Mouse (Mus musculus) cerebellum, postnatal 10 days (tissue): ENCODE results near the gene Fgd4.
"Not testable (repeated sequence)": the region's sequence is repeated elsewhere in the genome, so short reads cannot be mapped to it uniquely, and the experiment has no call there.

Experiments used
- DNase-seq, 2 experiments: peaks; one replicate each; pipeline ENCODE4 v3.0.0; 2021; ENCODE audit warnings: mixed read lengths in 2 of 2

Gene Fgd4

DNA sequence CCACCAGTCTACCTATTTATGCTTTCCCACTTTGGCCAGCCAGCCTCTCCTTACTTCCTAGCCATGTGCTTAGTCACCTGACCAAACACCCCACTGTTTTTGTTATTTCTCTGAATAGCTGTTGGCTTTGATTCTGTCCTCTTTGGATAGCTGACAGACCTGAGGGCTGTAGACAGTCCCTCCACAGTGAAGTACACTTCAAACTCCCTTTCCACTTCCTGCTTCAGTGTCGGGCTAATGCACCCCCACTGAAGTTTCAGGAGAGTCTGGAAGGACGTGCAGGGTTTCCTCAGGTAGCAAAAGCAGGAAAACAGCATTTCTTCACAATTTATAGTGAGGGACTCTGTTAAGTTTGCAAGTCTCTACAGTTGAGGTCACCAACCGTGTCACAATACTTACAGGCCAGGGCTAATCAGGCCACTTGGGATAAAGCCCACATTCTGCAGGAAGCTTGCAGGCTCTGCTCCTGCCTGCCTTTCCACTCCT is 57.4 kb downstream of the Fgd4 start:
- peak; percentile 70 to 74 for DNase-seq

DNA sequence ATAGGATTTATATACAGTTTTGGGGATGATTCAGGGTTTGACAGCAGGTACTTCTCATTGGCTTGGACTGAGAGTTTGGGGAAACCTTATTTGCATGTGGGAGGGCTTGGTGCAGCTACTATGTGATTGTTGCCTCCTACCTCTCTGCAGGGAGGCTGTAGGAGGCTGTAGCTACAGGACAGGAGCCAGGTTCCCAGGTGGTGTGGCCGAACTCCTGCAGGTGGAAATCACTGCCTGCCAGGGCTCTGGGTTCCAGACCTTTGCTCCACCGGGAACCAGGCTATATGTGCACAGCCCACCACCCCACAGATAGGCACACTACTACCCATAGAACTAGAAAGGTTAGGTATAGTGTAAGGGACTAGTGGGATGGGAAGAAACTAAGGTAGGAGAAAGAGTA is 61.0 kb downstream of the Fgd4 start:
- peak in 1 of 2 experiments; percentile 30 for DNase-seq

DNA sequence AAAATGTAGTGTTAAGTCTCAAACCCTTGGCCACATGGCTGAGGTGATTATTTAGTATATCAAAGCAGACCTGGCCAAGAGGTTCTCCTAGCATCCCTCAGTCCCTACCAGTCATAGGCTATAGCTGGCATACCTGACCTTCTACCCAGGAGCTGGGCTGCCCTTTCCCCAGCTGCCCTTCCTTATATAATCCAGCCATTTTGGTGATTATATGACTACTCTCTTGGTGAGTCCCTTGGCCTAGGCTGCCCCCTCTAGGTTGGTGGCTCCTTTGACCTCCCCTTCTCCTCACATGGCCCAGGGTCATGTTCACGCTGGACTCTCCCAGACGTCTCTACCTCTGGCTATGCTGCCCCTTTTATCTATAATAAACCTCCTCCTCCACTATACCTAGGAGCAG is 65.1 kb downstream of the Fgd4 start:
- DNase-seq, result no peak

DNA sequence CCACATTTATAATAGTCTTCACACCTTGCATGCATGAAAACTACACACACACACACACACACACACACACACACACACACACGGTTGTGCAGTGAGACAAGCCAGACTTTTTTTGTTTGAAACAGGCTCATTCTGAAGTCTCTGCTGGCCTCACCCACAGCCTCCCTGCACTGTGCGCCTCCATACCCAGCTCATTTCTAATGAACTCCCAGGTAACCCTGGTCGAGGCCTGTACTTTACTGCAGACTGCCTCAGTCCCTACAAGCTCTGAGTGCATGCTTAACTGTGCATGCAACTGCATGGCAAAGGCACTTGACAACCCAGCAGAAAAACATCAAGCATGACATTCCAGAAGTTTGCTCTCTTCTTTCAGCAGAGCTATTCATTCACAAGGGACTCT is 72.3 kb downstream of the Fgd4 start:
- DNase-seq, result no peak

DNA sequence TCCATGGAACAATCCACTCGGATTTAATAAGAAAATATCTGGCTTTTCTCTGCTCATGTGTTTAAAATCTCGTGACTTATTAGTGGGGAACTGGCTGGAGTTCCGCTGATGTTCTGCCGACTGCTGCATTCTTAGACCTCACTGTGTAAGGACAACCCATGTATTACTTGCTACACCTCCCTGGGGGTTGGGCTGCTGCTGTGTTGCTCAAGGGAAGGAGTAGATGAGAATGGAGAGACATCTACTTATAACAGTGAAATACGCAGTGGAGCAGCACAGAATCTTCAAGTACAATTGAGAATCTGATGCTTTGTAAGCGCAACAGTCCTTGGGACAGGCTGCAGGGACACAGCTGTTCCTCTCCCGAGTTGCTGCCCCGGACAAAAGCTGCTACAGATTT is 73.1 kb downstream of the Fgd4 start:
- DNase-seq, result peak; percentile 12 to 21

DNA sequence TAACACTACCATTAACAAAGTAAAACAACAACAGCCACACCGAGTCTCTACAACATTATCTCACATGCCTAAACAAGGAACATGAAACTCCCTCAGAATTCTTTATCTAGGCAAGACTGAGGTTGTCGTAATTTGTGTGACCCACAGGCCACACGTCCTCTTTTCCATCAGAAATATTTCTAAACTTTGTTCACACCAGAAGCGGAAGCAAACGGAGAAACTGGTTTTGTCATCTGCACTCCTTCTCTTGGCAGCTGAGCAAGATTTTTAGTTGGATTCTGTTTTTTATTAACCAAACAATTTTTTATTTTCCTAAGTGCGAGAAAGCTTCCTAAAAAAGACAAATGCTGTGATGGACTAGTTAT is 73.6 kb downstream of the Fgd4 start:
- DNase-seq, result no peak

DNA sequence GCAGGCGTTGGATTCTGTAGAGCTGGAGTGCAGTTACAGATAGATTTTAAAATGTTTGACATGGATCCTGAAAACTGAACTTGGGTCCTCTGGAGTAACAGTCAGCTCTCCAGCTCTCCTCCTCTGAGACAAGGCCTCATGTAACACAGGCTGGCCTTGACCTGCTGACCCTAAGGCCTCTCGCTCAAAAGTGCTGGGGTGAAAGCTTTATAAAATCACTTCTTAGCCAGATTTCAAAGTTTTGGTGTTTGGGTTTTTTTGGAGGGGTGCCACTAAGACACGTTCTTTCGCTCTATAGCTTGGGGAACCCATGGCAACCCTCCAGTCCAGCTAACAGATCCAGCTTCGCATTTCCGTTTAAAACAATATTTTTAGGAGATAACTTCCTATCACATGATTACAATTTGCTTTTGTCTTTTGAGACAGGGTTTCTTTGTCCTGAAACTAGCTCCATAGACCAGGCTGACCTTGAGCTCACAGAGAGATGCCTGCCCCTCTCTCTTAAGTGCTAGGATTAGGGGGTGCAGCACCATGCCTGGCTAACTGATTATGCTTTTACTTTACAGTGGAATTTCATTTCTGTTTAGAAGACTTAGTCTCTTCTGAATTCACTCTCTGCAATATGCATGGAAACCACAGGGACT is 74.1 kb downstream of the Fgd4 start:
- no peak for DNase-seq

DNA sequence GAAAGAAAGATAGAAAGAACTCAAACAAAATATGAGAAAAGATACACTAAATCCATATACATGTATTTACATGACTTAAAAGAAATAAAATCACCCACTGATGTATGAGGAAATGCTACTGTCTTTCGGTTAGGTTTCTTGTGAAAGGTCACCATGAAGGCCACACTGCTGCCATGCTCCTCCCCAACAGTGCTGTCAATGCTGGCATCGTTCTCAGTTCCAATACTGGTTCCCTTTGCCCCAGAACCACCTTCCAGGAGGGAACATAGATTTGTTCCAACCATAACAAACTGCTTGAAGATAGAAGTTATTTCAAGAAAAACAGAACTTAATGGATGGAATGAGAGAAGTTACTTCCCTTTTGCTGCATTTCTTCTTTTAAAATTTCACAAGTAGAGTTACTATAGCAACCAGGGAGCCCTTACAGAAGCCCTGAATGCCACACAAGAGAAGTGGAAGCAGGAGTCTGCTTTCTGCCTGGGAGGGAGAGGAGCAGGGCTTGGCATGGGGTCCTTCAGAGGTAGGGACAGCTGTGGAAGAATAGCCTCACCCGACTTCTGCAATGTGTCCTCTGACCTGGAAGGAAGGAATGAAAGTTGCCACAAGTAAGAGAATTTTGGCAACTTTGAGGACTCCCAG is 75.0 kb downstream of the Fgd4 start:
- no peak for DNase-seq

DNA sequence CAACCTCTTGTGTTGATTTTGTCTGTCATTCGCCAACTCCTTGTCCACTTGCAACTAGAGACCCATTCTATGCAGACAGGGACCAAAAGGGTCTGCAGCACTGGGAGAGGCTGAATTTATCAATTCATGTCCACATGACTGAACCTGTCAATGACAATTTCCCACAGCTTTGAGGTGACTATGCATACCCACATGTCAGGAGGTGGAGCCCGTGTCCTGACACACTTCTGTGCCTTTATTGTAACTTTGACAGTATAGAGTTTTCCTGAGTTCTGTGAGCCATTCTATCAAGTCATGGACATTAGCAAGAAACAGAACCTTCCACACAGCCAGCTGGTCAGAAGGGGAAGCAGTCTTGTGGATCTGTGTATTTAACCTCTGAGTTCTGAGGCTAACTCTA is 76.7 kb downstream of the Fgd4 start:
- no peak for DNase-seq

DNA sequence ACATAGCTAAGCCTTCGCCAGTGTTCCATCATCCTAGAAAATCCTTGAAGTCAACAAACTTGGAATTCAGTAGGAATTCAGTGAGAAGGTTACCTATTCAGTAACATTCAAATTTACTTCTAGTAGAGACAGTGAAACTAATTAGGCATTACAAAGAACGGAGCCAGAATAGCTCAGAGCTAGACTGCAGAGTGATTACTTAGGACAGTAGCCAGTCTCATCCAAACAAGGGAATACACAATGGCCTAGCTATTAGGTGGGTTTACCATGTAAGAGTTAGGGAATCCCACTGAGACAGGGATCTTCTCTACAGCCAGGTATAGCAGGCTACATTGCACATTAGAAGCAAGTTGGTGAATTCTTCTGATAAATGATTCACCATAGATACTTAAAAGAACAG is 77.5 kb downstream of the Fgd4 start:
- not testable (repeated sequence) for DNase-seq

DNA sequence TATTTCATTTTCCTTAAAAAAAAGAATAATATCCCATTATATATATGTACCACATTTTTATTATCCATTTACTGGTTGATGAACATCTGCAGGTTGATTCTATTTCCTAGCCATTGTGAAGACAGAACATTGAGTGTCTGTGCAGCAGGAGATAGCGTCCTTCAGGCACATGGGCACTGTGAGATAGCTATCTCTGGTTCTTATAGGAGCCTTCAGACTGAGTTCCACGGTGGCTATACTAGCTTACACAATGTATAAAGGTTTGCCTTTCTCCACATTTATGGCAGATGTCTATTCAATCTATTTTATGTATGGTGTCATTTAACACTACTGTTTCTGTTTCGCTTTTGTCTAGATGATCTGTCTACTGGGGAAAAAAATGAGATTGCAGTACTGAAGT is 98.9 kb downstream of the Fgd4 start:
- DNase-seq, result no peak

DNA sequence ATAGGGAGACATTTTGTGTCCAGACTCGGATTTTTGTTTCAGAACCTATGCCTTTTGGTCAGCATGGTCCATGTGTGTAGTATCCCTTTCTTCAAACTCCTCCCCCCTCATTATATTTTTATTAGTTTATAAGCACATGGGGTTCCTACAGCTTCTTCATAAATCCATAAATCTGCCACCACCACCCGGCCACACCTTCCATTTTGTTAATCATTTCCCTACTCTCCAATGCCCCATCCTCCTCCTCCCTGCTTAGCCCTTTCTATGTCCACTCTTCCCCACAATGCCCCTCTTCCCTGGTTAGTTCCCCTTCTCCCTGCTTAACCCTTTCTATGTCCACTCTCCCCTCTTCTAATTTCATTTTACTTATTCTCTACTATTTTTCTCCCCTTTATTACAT is 99.4 kb downstream of the Fgd4 start:
- DNase-seq, result no peak

DNA sequence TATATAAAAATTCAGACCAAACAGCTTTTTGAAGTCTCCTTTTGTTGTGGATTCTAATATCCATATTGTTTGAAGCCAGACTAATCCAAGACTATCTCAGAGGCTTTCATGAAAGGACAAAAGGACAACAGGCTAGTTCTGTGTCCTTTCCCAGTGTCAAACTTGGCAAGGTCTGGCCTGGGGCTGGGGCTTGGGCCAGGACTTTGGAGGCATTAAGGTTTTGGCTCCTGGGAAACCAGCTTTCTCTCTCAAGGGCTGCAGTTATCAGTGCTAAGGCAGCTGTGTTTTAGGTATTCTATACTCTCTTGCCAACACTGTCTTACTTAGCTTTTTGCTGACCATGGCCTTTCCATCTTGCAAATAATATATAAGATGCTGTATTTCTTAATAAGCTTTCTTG is 101.6 kb downstream of the Fgd4 start:
- DNase-seq, result peak; percentile 67 to 78

DNA sequence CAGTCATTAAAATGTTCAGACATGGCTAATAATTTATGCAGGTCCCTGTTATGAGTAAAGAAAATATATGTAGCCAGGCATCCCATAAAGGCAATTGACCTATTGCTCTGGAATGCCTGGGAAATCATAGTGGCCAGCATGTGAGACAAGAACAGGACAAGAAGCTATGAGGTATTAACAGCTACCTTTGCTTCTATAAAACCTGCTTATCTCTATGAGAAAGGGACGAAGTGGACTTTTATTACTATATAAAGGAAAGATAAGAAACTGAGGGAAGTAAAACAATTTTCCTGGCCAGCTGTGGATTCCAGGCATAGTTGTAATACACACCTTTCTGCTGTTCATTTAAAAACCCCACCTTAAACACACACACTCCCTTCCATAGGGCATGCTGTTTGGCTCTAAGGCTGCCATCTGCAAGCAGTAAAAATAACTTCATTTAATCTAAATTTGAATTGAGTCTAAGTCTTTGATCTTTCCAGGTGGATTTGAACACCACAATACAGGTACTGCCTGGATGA is 114.8 kb downstream of the Fgd4 start:
- no peak for DNase-seq

DNA sequence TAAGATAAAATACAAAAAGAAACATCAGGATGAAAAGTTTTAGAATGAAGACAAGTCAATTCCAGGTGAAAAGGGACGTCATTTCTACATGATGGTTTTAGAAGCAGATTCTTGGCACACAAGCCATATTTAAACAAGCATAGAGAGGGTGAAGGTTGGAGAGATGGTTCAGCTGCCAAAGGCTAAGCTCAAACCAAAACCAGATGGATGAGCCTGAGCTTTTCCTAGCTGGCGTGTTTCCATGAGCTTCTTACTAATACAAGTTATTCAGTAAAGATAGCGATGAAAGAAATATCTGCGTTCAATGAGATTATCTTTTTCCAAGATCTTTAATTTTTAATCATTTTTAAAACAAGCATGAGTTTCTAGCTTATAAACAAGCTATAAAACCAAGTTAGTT is 115.7 kb downstream of the Fgd4 start:
- peak; percentile 47 to 53 for DNase-seq

DNA sequence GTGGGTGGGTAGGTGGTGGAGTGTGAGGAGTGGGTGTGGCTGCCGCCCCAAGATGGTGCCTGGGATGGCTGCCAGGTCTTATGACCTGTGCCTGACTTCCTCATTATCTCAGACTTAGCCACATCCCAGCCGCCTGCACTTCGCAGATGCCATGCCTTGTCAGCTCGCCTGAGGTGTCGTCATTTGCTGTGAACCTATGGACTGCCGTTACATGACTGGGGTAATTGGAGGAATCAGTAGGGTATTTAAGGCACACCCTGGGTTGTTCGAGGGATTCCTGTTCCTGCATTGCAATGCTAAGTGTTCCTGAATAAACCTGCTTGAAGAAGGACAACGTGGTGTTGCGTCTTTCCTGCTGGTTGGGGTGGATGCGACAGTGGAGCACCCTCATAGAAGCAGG is 126.9 kb downstream of the Fgd4 start:
- DNase-seq, result peak in 1 of 2 experiments; percentile 12

DNA sequence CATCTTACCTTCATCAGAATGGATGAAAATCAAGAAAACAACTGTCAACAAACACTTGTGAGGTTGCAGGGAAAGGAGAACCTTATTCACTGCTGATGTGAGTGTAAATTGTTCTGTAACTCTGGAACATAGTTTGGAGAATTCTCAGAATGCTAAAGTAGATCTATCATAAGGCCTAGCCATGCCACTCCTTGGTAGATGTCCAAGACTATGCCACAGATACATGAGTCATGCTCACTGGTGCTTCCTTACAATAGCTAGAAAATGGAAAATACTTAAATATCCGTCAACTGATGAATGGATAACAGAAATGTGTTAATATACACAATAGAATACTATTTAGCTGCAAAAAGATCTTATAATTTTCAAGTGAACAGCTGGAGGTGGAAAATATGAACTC is 150.3 kb downstream of the Fgd4 start:
- no peak for DNase-seq

DNA sequence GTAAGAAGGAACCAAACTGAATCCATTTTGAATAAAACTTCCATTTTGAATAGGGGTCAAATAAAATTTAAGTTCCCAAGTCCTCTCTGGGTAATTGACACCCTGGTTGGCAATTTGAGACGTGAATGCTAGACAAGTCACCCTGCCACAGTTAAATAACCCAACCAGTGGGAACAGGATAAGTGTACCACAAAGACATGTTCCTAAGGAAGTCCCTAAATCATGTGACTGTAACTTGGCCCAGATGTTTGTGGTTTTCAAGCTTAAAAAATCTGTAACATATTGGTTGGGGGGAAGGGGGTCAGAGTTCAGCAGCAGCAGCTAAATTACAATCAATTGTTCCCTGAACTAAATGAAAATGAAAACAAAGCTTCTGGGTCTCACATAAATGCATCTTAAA is 161.9 kb downstream of the Fgd4 start:
- DNase-seq, result no peak

DNA sequence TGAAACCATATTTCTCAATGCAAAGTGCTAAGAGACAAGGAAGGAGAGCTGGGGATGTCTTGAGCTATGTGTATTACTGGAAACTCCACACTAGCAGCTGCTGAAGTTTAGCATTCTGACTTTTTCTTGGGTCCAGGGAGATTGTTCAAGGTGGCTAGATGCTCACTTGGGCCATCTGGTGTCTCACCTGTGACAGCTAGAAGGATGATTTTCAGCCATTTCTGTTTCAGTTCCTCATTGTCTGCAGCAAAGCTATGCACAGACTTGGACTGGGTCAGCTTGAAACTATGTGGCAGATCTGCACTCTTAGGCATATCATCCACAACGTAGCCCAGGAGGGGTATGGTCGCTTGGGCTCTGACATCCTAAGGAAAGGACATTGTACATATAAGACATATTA is 177.9 kb downstream of the Fgd4 start:
- DNase-seq, result no peak

DNA sequence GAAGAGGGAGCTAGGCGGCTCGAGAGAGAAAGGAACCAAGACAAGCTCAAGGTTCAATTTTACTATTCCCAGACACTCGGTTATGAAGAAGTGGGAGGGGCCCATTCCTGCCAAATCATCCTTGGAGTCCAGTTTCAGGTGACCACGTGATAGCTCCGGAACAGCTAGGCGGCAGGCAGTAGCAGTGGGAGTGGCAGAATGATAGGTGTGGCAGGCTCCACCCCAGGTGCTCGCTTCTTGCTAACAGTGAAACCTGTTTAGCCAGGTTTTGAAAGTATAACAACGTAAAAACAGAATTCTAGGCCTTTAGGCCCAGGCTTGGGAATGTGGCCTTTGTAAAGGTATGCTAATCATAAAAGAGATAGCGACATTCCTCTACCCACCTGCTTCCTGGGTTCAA is 233.1 kb downstream of the Fgd4 start:
- not testable (repeated sequence) for DNase-seq
